Mouse (Mus musculus) embryonic fibroblast, embryonic 13.5 days (primary cell): ENCODE measurements around the gene Kirrel2. TPM values are rescaled to one million over a fixed set of nuclear protein-coding genes. Genes with fewer than 3 reads are reported as not detected.

Experiments
- H3K27ac ChIP-seq: 2 replicates; pipeline ENCODE4 v1.5.1; 2012; ENCODE audit warnings: low read length, control low read depth, inconsistent platforms; ENCODE audit not compliant: insufficient read depth
- H3K4me1 ChIP-seq: 2 replicates; pipeline ENCODE4 v1.6.1; 2011; ENCODE audit warnings: low read length; ENCODE audit not compliant: control insufficient read depth, insufficient read depth
- H3K4me3 ChIP-seq: 2 replicates; pipeline ENCODE4 v1.5.1; 2011; ENCODE audit warnings: mild to moderate bottlenecking, control low read depth, low read length; ENCODE audit not compliant: insufficient read depth
- CTCF ChIP-seq: IDR thresholded peaks from 2 replicates; pipeline ENCODE4 v1.5.1; 2011; ENCODE audit warnings: mild to moderate bottlenecking, control low read depth, low read length, moderate library complexity, borderline replicate concordance; ENCODE audit not compliant: insufficient read depth
- POLR2A ChIP-seq: IDR thresholded peaks from 2 replicates; pipeline ENCODE4 v1.6.1; 2011; ENCODE audit warnings: low read depth, mild to moderate bottlenecking, control low read depth, low read length, moderate library complexity
- polyA plus RNA-seq: library from polyadenylated mRNA; stranded (reverse); fragments of >200 nt; gene quantifications from 2 replicates; pipeline ENCODE4 v1.2.4, GENCODE M21; 2011; ENCODE audit warnings: low read depth; ENCODE audit not compliant: missing spikeins, insufficient read length

Gene Kirrel2
- polyA plus RNA-seq, 1 experiment: not detected

DNA sequence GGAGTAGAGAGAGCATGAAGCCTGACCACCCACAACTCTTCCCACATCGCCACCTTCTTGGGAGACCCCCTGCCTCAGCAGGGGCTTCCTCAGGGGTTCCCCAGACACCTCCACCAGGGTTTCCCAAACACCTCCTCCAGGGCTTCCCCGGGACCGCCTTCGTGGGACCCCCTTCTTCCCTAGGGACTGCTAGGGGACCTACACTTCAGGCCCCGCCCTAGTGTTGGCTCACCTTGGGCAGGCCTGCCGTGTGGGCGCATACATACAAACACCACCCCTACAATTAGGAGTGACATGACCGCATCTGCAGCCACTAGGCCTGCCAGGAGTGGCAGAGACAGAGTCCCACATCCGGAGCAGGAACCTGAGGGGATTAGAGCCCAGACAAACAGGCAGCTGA is 39.6 kb downstream of the Kirrel2 start:
- no peak overlapping the region for H3K27ac ChIP-seq
- H3K4me1 ChIP-seq: peaks cover 3% of the 10 kb centered on the region; the same call in 1 of the 2 replicates
- no peak overlapping the region for H3K4me3 ChIP-seq
- TF ChIP-seq POLR2A (no peak), CTCF (no peak)

DNA sequence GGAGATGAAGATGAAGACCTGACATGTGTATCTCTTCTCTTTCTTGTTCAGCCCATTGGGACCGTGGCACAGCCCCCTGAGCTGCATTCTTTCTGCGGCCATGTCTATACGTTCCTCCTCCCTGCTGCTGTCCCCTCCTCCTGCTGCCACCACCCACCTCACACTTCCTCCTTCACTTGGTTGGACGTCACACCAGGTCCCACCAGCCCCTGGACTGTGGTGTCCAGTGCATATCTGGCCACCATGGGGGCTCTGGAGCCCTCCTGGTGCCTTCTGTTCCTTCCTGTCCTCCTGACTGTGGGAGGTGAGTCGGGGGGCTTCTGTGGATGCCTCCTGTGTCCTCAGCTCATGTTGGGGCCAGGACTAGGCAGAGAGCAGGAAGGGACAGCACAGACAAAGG is 43.9 kb downstream of the Kirrel2 start, which contains the start of gene Tyrobp:
TSS of gene Tyrobp (plus strand) at position 165 of the 400 bp plus-strand sequence.
- Histone ChIP-seq H3K4me1 (no peaks in the 10 kb centered on the region), H3K4me3 (no peak within 1 kb of the TSS), H3K27ac (no peak within 1 kb of the TSS)
- no peak for TF ChIP-seq CTCF
- no peak for TF ChIP-seq POLR2A

DNA sequence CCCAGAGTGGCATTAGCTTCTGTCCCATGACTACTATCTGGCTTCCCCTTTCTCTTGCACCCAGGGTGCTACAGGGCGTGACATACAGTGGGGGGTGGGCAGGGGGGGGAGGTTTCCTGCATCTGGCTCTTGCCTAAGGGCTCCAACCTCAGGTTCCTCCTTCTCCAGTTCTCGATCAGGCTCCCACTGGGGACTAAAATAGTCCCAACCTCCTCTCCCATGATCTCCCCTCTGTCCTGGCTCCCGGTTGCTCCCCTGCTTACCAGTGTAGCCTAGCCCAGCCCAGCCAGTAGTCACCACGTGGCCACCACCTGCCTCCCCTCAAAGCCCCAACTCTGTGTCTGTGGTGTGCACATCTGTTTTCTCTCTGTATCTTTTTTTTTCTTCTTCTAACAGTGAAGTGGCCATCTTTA is 44.7 kb downstream of the Kirrel2 start:
- TF ChIP-seq POLR2A (no peak), CTCF (no peak)
- Histone ChIP-seq H3K27ac (no peak overlapping the region), H3K4me1 (no peaks in the 10 kb centered on the region), H3K4me3 (no peak overlapping the region)

DNA sequence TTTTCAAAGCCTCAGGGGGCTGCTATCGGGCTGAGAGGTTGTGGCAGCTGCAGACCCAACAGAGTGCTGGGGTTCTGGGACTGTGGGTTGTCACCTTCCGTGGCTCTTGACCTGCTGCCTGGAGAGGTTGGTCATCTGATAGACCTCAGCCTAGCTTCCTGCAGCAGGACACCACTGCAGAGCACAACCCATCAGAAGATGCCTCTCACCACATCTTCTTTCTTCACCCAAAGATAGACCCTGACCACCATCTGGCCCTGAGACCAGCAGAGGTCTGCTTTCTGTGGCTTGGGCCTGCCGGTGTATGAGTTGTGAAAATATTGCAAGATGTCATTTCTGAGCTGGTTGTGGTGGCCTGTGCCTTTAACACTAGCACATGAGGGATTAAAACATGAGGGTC is 46.5 kb downstream of the Kirrel2 start:
- Histone ChIP-seq H3K4me3 (no peak overlapping the region), H3K4me1 (no peaks in the 10 kb centered on the region), H3K27ac (no peak overlapping the region)
- TF ChIP-seq CTCF: no peak
- no peak for TF ChIP-seq POLR2A

DNA sequence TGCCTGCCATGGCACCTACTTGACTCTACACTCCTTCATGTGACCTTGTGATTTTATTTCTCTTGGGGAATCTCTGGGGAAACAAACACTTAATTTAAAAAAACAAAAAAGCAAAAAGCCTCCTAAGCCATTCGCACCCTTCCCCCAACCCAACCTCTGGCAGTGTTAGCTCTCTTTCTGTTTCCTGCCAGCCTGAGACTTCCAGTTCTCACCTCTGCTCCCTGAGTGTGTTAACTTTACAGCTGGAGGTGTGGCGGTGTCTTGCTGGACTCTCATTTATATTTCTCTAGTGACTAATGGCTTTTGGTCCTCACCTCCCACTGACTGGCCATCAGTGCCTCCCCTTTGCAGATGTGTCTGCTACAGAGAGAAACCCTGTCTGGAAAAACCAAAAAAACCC is 47.7 kb downstream of the Kirrel2 start:
- no peak overlapping the region for H3K27ac ChIP-seq
- no peaks in the 10 kb centered on the region for H3K4me1 ChIP-seq
- H3K4me3 ChIP-seq: no peak overlapping the region
- no peak for TF ChIP-seq CTCF

DNA sequence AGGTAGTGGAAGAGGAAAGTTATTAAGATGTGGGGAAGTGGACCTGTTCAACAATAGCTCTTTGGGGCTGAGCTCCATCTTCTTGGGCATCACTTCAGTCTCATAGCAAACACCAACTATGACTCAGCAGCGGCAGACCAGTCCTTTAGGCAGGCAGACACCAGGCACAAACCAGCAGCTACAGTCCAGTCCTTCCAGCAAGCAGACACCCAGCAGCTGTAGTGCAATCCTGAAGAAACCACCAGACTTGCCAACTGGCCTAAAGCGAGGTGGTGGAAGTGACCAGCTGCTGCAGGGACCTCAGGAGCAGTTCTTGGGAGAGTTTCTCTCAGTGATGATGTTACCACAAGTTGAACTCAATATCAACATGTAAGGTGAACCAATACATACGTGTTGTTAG is 48.9 kb downstream of the Kirrel2 start:
- no peak overlapping the region for H3K4me3 ChIP-seq
- no peak for TF ChIP-seq CTCF
- no peak for TF ChIP-seq POLR2A
- no peaks in the 10 kb centered on the region for H3K4me1 ChIP-seq
- no peak overlapping the region for H3K27ac ChIP-seq

DNA sequence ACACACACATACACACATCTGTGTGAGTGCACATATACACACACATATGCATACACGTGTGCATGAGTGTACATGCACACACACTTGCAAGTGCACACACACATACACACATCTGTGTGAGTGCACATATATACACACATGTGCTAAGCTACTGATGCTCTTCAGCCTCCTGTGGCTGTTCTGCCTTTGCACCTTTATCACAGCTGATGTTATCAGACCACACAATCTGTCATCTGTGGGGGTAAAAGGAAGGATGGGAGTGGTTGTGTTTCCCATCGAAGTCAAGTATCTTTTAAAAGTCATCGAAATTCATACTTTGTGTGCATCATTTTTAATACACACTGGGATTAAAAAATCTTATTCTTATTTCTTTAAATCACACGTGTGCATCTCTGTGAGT is 55.1 kb downstream of the Kirrel2 start:
- H3K4me1 ChIP-seq: no peaks in the 10 kb centered on the region
- TF ChIP-seq CTCF: no peak
- TF ChIP-seq POLR2A: no peak
- H3K4me3 ChIP-seq: no peak overlapping the region
- no peak overlapping the region for H3K27ac ChIP-seq

DNA sequence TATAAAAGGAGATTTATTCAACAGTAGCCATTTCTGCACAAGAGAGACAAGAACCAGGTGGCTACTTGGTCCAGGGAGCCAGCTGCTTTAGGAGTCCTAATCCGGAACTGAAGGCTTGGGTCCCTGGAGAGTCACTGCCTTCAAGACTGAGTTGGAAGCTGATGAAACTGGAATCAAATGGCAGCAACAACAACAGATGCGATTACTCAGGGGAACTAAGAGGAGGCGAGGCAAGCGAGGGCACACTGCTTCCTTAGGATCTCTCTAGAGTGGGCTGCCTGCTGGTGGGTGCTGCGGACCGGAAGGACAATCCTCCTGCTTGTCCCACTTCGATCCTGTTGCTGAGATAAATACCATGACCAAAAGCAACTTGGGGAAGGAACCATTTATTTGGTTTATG is 57.8 kb downstream of the Kirrel2 start:
- no peak overlapping the region for H3K27ac ChIP-seq

More for the DNA sequence above, 57.8 kb downstream of the Kirrel2 start:
- TF ChIP-seq CTCF: no peak
- no peak for TF ChIP-seq POLR2A
- no peak overlapping the region for H3K4me3 ChIP-seq
- H3K4me1 ChIP-seq: no peaks in the 10 kb centered on the region

Other genes starting within 250 kb of the Kirrel2 start
- 52.0 and 53.4 TPM in 2 replicates for gene Polr2i, start 225.7 kb downstream of the Kirrel2 start, polyA plus RNA-seq
- gene Tbcb, start 225.4 kb downstream of the Kirrel2 start, polyA plus RNA-seq: 83.5 and 90.8 TPM in 2 replicates
- not detected in 2 replicates for gene Ovol3, start 222.0 kb downstream of the Kirrel2 start, polyA plus RNA-seq
- not detected in 2 replicates for gene Thap8, start 177.6 kb downstream of the Kirrel2 start, polyA plus RNA-seq
- gene Wdr62, start 177.3 kb downstream of the Kirrel2 start, polyA plus RNA-seq: 7.7 and 8.2 TPM in 2 replicates
- gene Clip3, start 166.0 kb downstream of the Kirrel2 start, polyA plus RNA-seq: 124 and 149 TPM in 2 replicates
- gene Alkbh6, start 149.0 kb downstream of the Kirrel2 start, polyA plus RNA-seq: 20.7 and 21.3 TPM in 2 replicates
- 1.5 and 2.6 TPM in 2 replicates for gene Syne4, start 142.9 kb downstream of the Kirrel2 start, polyA plus RNA-seq
- 0.67 and 0.90 TPM in 2 replicates for gene E130208F15Rik, start 135.9 kb downstream of the Kirrel2 start, polyA plus RNA-seq
- gene Sdhaf1, start 133.8 kb downstream of the Kirrel2 start, polyA plus RNA-seq: 6.1 and 6.8 TPM in 2 replicates
- 7.5 and 7.6 TPM in 2 replicates for gene Lrfn3, start 94.9 kb downstream of the Kirrel2 start, polyA plus RNA-seq
- 7.6 TPM in 1 of 2 replicates, not detected in the other for gene Tyrobp, start 43.9 kb downstream of the Kirrel2 start, polyA plus RNA-seq
- gene Hcst, start 37.8 kb downstream of the Kirrel2 start, polyA plus RNA-seq: not detected in 2 replicates
- gene Nfkbid, start 36.0 kb downstream of the Kirrel2 start, polyA plus RNA-seq: 0.42 and 1.1 TPM in 2 replicates
- 30.8 and 34.2 TPM in 2 replicates for gene Aplp1, start 12.2 kb downstream of the Kirrel2 start, polyA plus RNA-seq
- not detected in 2 replicates for gene Nphs1, start 625 bp upstream of the Kirrel2 start, polyA plus RNA-seq
- not detected in 2 replicates for gene Prodh2, start 35.9 kb upstream of the Kirrel2 start, polyA plus RNA-seq
- gene Arhgap33, start 77.4 kb upstream of the Kirrel2 start, polyA plus RNA-seq: 4.3 and 7.1 TPM in 2 replicates
- gene Hspb6, start 94.5 kb upstream of the Kirrel2 start, polyA plus RNA-seq: 55.6 and 58.1 TPM in 2 replicates
- 7.7 and 8.0 TPM in 2 replicates for gene Proser3, start 94.6 kb upstream of the Kirrel2 start, polyA plus RNA-seq
- gene Lin37, start 102.1 kb upstream of the Kirrel2 start, polyA plus RNA-seq: 30.6 and 38.5 TPM in 2 replicates
- 49.1 and 79.1 TPM in 2 replicates for gene U2af1l4, start 105.6 kb upstream of the Kirrel2 start, polyA plus RNA-seq
- gene Gm49396, start 105.7 kb upstream of the Kirrel2 start, polyA plus RNA-seq: 1.4 and 3.1 TPM in 2 replicates
- 130 and 134 TPM in 2 replicates for gene Psenen, start 105.9 kb upstream of the Kirrel2 start, polyA plus RNA-seq
- not detected in 2 replicates for gene Igflr1, start 107.7 kb upstream of the Kirrel2 start, polyA plus RNA-seq
- gene Kmt2b, start 131.0 kb upstream of the Kirrel2 start, polyA plus RNA-seq: 31.9 and 40.1 TPM in 2 replicates
- gene Zbtb32, start 141.2 kb upstream of the Kirrel2 start, polyA plus RNA-seq: not detected in 2 replicates
- gene Upk1a, start 155.2 kb upstream of the Kirrel2 start, polyA plus RNA-seq: 0.47 and 0.49 TPM in 2 replicates
- gene Cox6b1, start 168.5 kb upstream of the Kirrel2 start, polyA plus RNA-seq: 550 and 557 TPM in 2 replicates
- gene Etv2, start 178.2 kb upstream of the Kirrel2 start, polyA plus RNA-seq: not detected in 2 replicates
- gene Rbm42, start 192.6 kb upstream of the Kirrel2 start, polyA plus RNA-seq: 32.9 and 33.9 TPM in 2 replicates
- 8.1 and 10.5 TPM in 2 replicates for gene Haus5, start 207.3 kb upstream of the Kirrel2 start, polyA plus RNA-seq
- gene Pmis2, start 213.9 kb upstream of the Kirrel2 start, polyA plus RNA-seq: not detected in 2 replicates
- not detected in 2 replicates for gene 2200002J24Rik, start 241.2 kb upstream of the Kirrel2 start, polyA plus RNA-seq